Mouse (Mus musculus) heart, postnatal 0 days (tissue): ENCODE measurements at regions not wholly inside any gene's neighbourhood (a gene's known extent, or its start where the extent isn't known, plus 50 kb on each side); places are given as distances from the start of the nearest gene placed in this dataset.
"Not testable (repeated sequence)": the region's sequence is repeated elsewhere in the genome, so short reads cannot be mapped to it uniquely, and the experiment has no call there.

Experiments used
- ATAC-seq: fragments of 200-750 bp; cut with Nextera tagmentation; 2 replicates; pipeline ENCODE4 v1.8.0; 2017; ENCODE audit warnings: low read depth, moderate number of reproducible peaks, moderate library complexity; ENCODE audit not compliant: insufficient read depth
- DNase-seq: peaks from one replicate; pipeline ENCODE4 v3.0.0-alpha.2; 2016; ENCODE audit warnings: low spot score
- H3K27ac ChIP-seq: fragments of 300-500 bp; sonication (generic); 2 replicates; pipeline ENCODE4 v1.5.1; 2014; ENCODE audit warnings: low read depth, mild to moderate bottlenecking
- H3K27me3 ChIP-seq: fragments of 300-500 bp; sonication (generic); 2 replicates; pipeline ENCODE4 v1.6.1; 2014; ENCODE audit warnings: low read length, mixed read lengths; ENCODE audit not compliant: control insufficient read depth, insufficient read depth
- H3K36me3 ChIP-seq: fragments of 300-500 bp; sonication (generic); replicated peaks from 2 replicates; pipeline ENCODE4 v1.6.1; 2014; ENCODE audit warnings: low read length, mixed read lengths; ENCODE audit not compliant: control insufficient read depth, insufficient read depth
- H3K4me1 ChIP-seq: fragments of 300-500 bp; sonication (generic); 2 replicates; pipeline ENCODE4 v1.6.1; 2014; ENCODE audit warnings: antibody characterized with exemption; ENCODE audit not compliant: control insufficient read depth, insufficient read depth
- H3K4me2 ChIP-seq: fragments of 300-500 bp; sonication (generic); 2 replicates; pipeline ENCODE4 v1.6.1; 2014; ENCODE audit warnings: low read depth, mild to moderate bottlenecking, low read length, moderate library complexity
- H3K4me3 ChIP-seq: fragments of 300-500 bp; sonication (generic); 2 replicates; pipeline ENCODE4 v1.5.1; 2014; ENCODE audit warnings: low read depth, low read length
- H3K9ac ChIP-seq: fragments of 300-500 bp; sonication (generic); replicated peaks from 2 replicates; pipeline ENCODE4 v1.6.1; 2014; ENCODE audit warnings: low read depth, low read length, mixed read lengths
- H3K9me3 ChIP-seq: fragments of 300-500 bp; sonication (generic); replicated peaks from 2 replicates; pipeline ENCODE4 v1.6.1; 2016; ENCODE audit warnings: low read length; ENCODE audit not compliant: control insufficient read depth
- CTCF ChIP-seq: IDR thresholded peaks from 2 replicates; pipeline ENCODE4 v1.5.1; 2016; ENCODE audit warnings: antibody characterized with exemption, control low read depth, low read depth
- EP300 ChIP-seq: IDR thresholded peaks from 2 replicates; pipeline ENCODE4 v1.6.1; 2016; ENCODE audit warnings: antibody characterized with exemption, low read depth
- whole genome bisulfite sequencing: fragments of 180-500 bp; shearing (Covaris S2); extraction: QIAGEN DNeasy Blood & Tissue Kit; methylation state at CpG from one replicate; pipeline ENCODE4 v1.1.7; 2014; 5-methylcytosine and 5-hydroxymethylcytosine counted together

- DNase-seq (no peak), ATAC-seq (no peak)
- Histone ChIP-seq H3K27me3 (no peaks in the 10 kb centered on the region), H3K4me1 (no peaks in the 10 kb centered on the region), H3K36me3 (no peaks in the 10 kb centered on the region), H3K4me3 (no peak overlapping the region), H3K27ac (no peak overlapping the region), H3K9ac (no peak overlapping the region), H3K9me3 (no peaks in the 10 kb centered on the region), H3K4me2 (no peak overlapping the region)
- WGBS = 86% methylated on average over 2 of the region's 2 CpGs
- TF ChIP-seq EP300 (no peak), CTCF (no peak)
Measured at GRCm38 (mm10) chr15:43682176-43682575, 3548.0 kb downstream of the 9330182O14Rik start.

DNA sequence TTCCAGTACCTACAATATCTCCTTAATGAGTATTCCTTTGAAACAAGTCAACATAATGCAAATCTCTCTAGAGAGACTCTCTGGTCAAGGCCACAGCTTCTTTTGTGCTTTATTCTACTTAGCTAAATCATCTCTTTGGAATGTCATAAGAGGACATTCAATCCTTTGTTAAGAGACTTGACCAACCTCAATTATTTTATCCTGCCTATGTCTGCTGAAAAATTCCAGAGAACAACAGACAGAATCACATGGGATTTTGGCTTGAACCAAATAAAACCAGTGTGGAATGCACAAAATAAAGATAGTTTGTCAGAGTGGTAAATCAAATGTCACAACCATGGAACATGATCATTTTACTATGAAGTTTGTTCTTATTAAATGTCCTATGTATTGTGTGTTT, 3557.8 kb downstream of the 9330182O14Rik start:
- not testable (repeated sequence) for H3K4me1 ChIP-seq, H3K27me3 ChIP-seq, H3K9me3 ChIP-seq, H3K4me2 ChIP-seq, DNase-seq, ATAC-seq, H3K27ac ChIP-seq, H3K9ac ChIP-seq, H3K4me3 ChIP-seq, H3K36me3 ChIP-seq

GRCm38 (mm10) chr15:43695451-43695850, 3561.3 kb downstream of the 9330182O14Rik start:
- Histone ChIP-seq H3K27me3 (no peaks in the 10 kb centered on the region), H3K4me2 (no peak overlapping the region), H3K4me1 (no peaks in the 10 kb centered on the region), H3K27ac (no peak overlapping the region), H3K9me3 (no peaks in the 10 kb centered on the region), H3K4me3 (no peak overlapping the region), H3K9ac (no peak overlapping the region), H3K36me3 (no peaks in the 10 kb centered on the region)
- ATAC-seq (no peak), DNase-seq (no peak)
- TF ChIP-seq CTCF (no peak), EP300 (no peak)
- WGBS = 61% methylated on average over 1 of the region's 1 CpGs

DNA sequence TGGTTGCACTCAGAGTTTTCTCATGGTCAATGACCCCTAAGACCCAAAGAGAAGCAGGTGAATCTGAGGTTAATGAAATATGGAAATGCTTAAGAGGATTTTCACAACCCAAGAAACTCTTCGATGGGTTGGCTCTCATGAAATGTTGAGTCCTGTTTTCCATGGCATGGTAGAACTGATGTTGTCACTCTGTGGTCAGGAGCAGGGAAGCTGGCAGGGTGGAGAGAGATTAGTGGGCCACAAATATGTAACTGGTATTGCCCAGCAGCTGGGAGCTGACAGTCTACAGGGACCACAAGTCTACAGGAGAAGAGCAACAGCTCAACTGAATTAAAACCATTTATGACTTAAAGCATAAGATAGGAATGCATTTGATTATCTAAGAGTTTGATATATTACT, 3582.9 kb downstream of the 9330182O14Rik start:
- no peak for TF ChIP-seq EP300
- Histone ChIP-seq H3K4me1 (no peaks in the 10 kb centered on the region), H3K27me3 (no peaks in the 10 kb centered on the region), H3K36me3 (no peaks in the 10 kb centered on the region), H3K4me2 (no peak overlapping the region), H3K4me3 (no peak overlapping the region), H3K9ac (no peak overlapping the region), H3K27ac (no peak overlapping the region), H3K9me3 (no peaks in the 10 kb centered on the region)
- no peak for DNase-seq
- ATAC-seq = no peak
- 77% methylated on average over 1 of the region's 1 CpGs for WGBS

DNA sequence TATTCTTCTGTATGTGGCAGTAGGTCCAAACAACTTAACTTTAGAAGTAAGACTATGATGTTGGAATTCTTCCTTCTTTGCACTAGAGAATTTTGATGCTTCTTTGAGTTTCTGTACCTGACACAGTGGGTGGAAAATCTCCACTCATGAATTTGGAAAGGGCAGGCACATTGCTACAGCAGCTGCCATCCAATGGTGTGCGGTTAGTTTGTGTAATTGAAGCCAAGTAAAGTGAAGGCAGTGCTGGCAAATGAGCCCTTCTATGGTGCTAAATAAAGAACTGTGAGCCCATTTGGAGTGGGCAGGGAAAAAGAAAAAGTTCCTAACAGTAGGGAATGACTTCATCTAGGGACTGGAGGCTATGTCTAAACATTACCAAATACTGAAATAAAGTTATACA, 3583.4 kb downstream of the 9330182O14Rik start:
- no peak overlapping the region for H3K4me3 ChIP-seq
- no peaks in the 10 kb centered on the region for H3K27me3 ChIP-seq
- no peak for ATAC-seq
- DNase-seq = no peak
- no peaks in the 10 kb centered on the region for H3K9me3 ChIP-seq
- no peak overlapping the region for H3K9ac ChIP-seq
- TF ChIP-seq CTCF (no peak), EP300 (no peak)
- H3K4me1 ChIP-seq = no peaks in the 10 kb centered on the region
- no peak overlapping the region for H3K4me2 ChIP-seq
- no peak overlapping the region for H3K27ac ChIP-seq
- WGBS = 80% methylated on average over 1 of the region's 1 CpGs
- no peaks in the 10 kb centered on the region for H3K36me3 ChIP-seq

DNA sequence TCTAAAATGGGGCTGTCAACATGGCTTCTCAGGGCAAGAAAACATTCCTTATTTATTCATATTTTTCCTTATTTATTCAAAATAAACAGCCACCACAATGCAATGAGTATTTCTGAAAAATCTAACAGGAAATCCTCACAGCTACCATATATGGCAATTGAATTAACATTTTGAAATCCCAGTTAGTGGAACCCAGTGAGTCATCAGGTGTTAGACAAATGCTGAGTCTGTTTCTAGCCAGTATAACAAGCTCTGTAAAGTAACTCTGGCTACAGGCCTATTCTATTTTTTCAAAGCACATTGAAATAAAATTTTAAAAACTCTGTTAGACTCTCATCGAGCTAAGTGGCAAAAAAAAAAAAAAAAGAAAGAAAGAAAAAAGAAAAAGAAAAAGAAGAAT, 3586.8 kb downstream of the 9330182O14Rik start:
- Histone ChIP-seq H3K4me2 (no peak overlapping the region), H3K9ac (no peak overlapping the region), H3K9me3 (no peaks in the 10 kb centered on the region), H3K27ac (no peak overlapping the region), H3K4me3 (no peak overlapping the region), H3K27me3 (no peaks in the 10 kb centered on the region), H3K36me3 (no peaks in the 10 kb centered on the region), H3K4me1 (no peaks in the 10 kb centered on the region)
- WGBS = 58% methylated on average over 1 of the region's 1 CpGs
- no peak for TF ChIP-seq EP300
- no peak for TF ChIP-seq CTCF
- ATAC-seq (no peak), DNase-seq (no peak)
